Mouse (Mus musculus) lung, adult 2 months (tissue): ENCODE data around the gene Sgpp2.

Experiments used
- CTCF ChIP-seq: fragments of 200-500 bp; IDR thresholded peaks from 2 replicates; pipeline ENCODE4 v1.5.1; 2011; ENCODE audit warnings: mild to moderate bottlenecking, low read length, control low read depth; ENCODE audit not compliant: insufficient read depth
- POLR2A ChIP-seq: fragments of 200-500 bp; IDR thresholded peaks from 2 replicates; pipeline ENCODE4 v1.6.1; 2011; ENCODE audit warnings: low read depth, mild to moderate bottlenecking, control low read depth, low read length, borderline replicate concordance; ENCODE audit errors: extremely low read depth

GRCm38 (mm10) chr1:78437150-78437549 is 127.0 kb downstream of the Sgpp2 start:
- TF ChIP-seq POLR2A, result no peak
- no peak for TF ChIP-seq CTCF
